Mouse (Mus musculus): Measurements from ENCODE around the gene Pick1. TPM values are rescaled to one million over a fixed set of nuclear protein-coding genes. Genes with fewer than 3 reads are reported as not detected.

The Pick1 gene
- polyA plus RNA-seq (2014; fragmentation: Illumina TruSeq; extraction: RNeasy Lipid Tissue Mini Kit (QIAGEN cat#74804); ENCODE audit: low read depth, low replicate concordance): 7.5 TPM

DNA sequence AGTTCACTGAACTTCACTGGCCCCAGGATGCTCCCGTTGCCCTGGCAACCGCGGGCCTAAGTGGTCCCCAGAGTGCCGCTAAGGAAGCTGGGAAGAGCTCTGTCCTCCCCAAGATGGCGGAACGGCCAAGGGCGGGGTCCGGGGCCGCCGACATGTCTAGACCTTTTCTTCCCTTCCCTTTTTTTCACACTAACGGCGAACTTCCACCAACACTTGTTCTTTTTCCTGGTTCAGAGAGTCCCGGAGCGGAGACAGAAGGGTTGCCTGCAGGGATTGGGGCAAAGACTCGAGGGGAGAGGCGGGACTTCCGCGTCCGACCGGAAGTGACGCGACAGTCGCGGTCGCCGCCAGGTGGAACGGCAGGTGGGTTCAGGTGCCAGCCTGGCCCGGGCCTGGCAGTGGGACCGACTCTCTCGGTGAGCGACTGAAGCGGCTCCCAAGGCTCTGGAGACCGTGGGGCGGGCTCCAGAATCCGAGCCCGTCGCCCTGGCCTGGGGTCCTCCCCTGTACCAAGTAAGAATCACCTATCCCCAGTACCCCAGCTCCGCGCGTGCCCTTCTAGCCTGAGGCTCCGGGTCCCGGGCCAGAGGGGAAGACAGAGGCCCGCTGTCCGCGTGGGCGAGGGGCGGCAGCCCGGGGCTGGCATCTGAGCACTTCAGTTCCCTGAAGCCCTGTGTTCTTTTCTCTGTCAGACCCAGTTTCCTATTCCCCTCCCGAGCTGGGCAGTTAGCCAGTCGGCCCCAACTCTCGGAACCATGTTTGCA, at the start of gene Pick1, which contains the start of gene Gm49486:
Gene Pick1 (plus strand): TSS at position 116 of the 764 bp plus-strand sequence.
Gene Gm49486 (plus strand): TSS at position 334 of the 764 bp plus-strand sequence.

DNA sequence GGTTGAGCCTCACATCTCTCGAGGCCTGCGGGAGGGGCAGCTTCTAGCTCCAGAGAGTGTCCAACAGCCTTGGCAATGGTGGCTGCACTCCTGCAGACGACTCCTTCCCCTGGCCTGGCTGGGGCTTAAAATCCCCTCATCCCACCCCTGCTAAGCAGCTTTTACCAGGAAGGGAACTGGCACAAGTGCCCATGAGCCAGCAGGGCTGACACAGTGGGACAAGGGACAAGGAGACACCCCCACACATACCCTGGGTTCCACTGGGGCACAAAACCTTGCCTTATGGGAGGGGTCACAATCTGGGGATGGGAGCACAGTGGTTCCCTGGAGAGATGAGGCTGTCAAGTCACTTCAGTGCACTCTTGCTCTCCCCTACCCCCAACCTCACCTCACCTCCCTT, 25.7 kb downstream of the Pick1 start, which contains the start of gene Slc16a8:
Gene Slc16a8 (minus strand): TSS at position 101 of the 400 bp plus-strand sequence.

DNA sequence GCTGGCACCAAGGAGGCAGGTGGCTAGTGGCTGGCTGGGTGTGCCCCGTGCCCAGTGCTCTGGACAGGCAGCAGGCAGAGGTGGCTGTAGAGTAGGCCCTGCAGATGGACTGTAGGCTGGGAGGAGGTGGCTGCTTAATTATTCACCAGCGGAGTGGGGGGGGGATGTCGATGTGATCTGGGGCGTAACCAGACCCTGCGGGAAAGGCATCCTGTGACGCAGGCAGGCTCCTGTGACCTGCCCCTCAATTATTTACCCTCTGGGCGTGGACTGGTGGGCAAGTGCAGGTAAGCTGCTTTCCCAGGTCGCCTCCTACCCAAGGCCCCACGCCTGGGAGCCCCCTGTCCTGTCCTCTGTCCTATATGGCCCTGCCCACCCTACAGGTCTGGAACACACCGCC, 56.4 kb downstream of the Pick1 start, which contains the start of gene Baiap2l2:
Gene Baiap2l2 (minus strand): TSS at position 139 of the 400 bp plus-strand sequence.

Other genes starting within 250 kb of the Pick1 start
- 71.3 TPM for gene H1f0, start 200.7 kb upstream of the Pick1 start, polyA plus RNA-seq (2014; fragmentation: Illumina TruSeq; extraction: RNeasy Lipid Tissue Mini Kit (QIAGEN cat#74804); ENCODE audit: low read depth, low replicate concordance)
- gene Galr3, start 187.3 kb upstream of the Pick1 start, polyA plus RNA-seq (2014; fragmentation: Illumina TruSeq; extraction: RNeasy Lipid Tissue Mini Kit (QIAGEN cat#74804); ENCODE audit: low read depth, low replicate concordance): not detected
- gene Ankrd54, start 166.3 kb upstream of the Pick1 start, polyA plus RNA-seq (2014; fragmentation: Illumina TruSeq; extraction: RNeasy Lipid Tissue Mini Kit (QIAGEN cat#74804); ENCODE audit: low read depth, low replicate concordance): 0.90 TPM
- 40.0 TPM for gene Eif3l, start 154.0 kb upstream of the Pick1 start, polyA plus RNA-seq (2014; fragmentation: Illumina TruSeq; extraction: RNeasy Lipid Tissue Mini Kit (QIAGEN cat#74804); ENCODE audit: low read depth, low replicate concordance)
- 3.2 TPM for gene Micall1, start 120.3 kb upstream of the Pick1 start, polyA plus RNA-seq (2014; fragmentation: Illumina TruSeq; extraction: RNeasy Lipid Tissue Mini Kit (QIAGEN cat#74804); ENCODE audit: low read depth, low replicate concordance)
- gene Polr2f, start 88.2 kb upstream of the Pick1 start, polyA plus RNA-seq (2014; fragmentation: Illumina TruSeq; extraction: RNeasy Lipid Tissue Mini Kit (QIAGEN cat#74804); ENCODE audit: low read depth, low replicate concordance): 1.1 TPM
- gene 1700088E04Rik, start 87.9 kb upstream of the Pick1 start, polyA plus RNA-seq (2014; fragmentation: Illumina TruSeq; extraction: RNeasy Lipid Tissue Mini Kit (QIAGEN cat#74804); ENCODE audit: low read depth, low replicate concordance): not detected
- not detected for gene Sox10, start 63.9 kb upstream of the Pick1 start, polyA plus RNA-seq (2014; fragmentation: Illumina TruSeq; extraction: RNeasy Lipid Tissue Mini Kit (QIAGEN cat#74804); ENCODE audit: low read depth, low replicate concordance)
- 0.16 TPM for gene Gm49486, start 218 bp downstream of the Pick1 start, polyA plus RNA-seq (2014; fragmentation: Illumina TruSeq; extraction: RNeasy Lipid Tissue Mini Kit (QIAGEN cat#74804); ENCODE audit: low read depth, low replicate concordance)
- gene Slc16a8, start 25.6 kb downstream of the Pick1 start, polyA plus RNA-seq (2014; fragmentation: Illumina TruSeq; extraction: RNeasy Lipid Tissue Mini Kit (QIAGEN cat#74804); ENCODE audit: low read depth, low replicate concordance): not detected
- not detected for gene Baiap2l2, start 56.4 kb downstream of the Pick1 start, polyA plus RNA-seq (2014; fragmentation: Illumina TruSeq; extraction: RNeasy Lipid Tissue Mini Kit (QIAGEN cat#74804); ENCODE audit: low read depth, low replicate concordance)
- gene Pla2g6, start 99.2 kb downstream of the Pick1 start, polyA plus RNA-seq (2014; fragmentation: Illumina TruSeq; extraction: RNeasy Lipid Tissue Mini Kit (QIAGEN cat#74804); ENCODE audit: low read depth, low replicate concordance): 0.69 TPM
- 0.87 TPM for gene Maff, start 117.4 kb downstream of the Pick1 start, polyA plus RNA-seq (2014; fragmentation: Illumina TruSeq; extraction: RNeasy Lipid Tissue Mini Kit (QIAGEN cat#74804); ENCODE audit: low read depth, low replicate concordance)
- gene Tmem184b, start 174.4 kb downstream of the Pick1 start, polyA plus RNA-seq (2014; fragmentation: Illumina TruSeq; extraction: RNeasy Lipid Tissue Mini Kit (QIAGEN cat#74804); ENCODE audit: low read depth, low replicate concordance): 4.0 TPM
- 1.4 TPM for gene Csnk1e, start 226.4 kb downstream of the Pick1 start, polyA plus RNA-seq (2014; fragmentation: Illumina TruSeq; extraction: RNeasy Lipid Tissue Mini Kit (QIAGEN cat#74804); ENCODE audit: low read depth, low replicate concordance)